7 mouse cellular contexts compared by ENCODE assay signal in genomic region chr12:54694847-54695510, GRCm38 (mm10). TPM values are rescaled to one million over a fixed set of nuclear protein-coding genes. Genes with fewer than 3 reads are reported as not detected.
DNase-seq lines count a peak whose midpoint lies in the region; ATAC-seq lines count a peak whose summit lies in the region.

No protein-coding gene starts in this region.

- H3K27me3 ChIP-seq in megakaryocyte, embryonic 14.5 days (replicated peaks), result no peaks in the 10 kb centered on the region
- no peaks in the 10 kb centered on the region; the same call in 1 of the 2 replicates for H3K27me3 ChIP-seq in forebrain, embryonic 12.5 days
- no peaks in the 10 kb centered on the region for H3K27me3 ChIP-seq in limb, embryonic 12.5 days
- H3K27me3 ChIP-seq in stomach, embryonic 14.5 days (ENCODE audit: control insufficient read depth, insufficient read depth, low read length), result no peaks in the 10 kb centered on the region

- H3K36me3 ChIP-seq in megakaryocyte, embryonic 14.5 days (replicated peaks; ENCODE audit: low read length), result peaks cover 31% of the 10 kb centered on the region
- peaks cover 20% of the 10 kb centered on the region for H3K36me3 ChIP-seq in forebrain, embryonic 12.5 days (replicated peaks)
- H3K36me3 ChIP-seq in limb, embryonic 12.5 days, result peaks cover 26% of the 10 kb centered on the region; the same call in 1 of the 2 replicates
- H3K36me3 ChIP-seq in stomach, embryonic 14.5 days (ENCODE audit: control insufficient read depth, insufficient read depth, low read length), result peaks cover 6% of the 10 kb centered on the region

- H3K4me1 ChIP-seq in megakaryocyte, embryonic 14.5 days, result peaks cover 45% of the 10 kb centered on the region
- peaks cover 13% of the 10 kb centered on the region for H3K4me1 ChIP-seq in forebrain, embryonic 12.5 days
- H3K4me1 ChIP-seq in limb, embryonic 12.5 days (replicated peaks), result peaks cover 3% of the 10 kb centered on the region; the same call in 1 of the 2 replicates
- no peaks in the 10 kb centered on the region for H3K4me1 ChIP-seq in stomach, embryonic 14.5 days (ENCODE audit: control insufficient read depth, insufficient read depth, low read length)

- no peaks in the 10 kb centered on the region for H3K9me3 ChIP-seq in megakaryocyte, embryonic 14.5 days
- no peaks in the 10 kb centered on the region for H3K9me3 ChIP-seq in forebrain, embryonic 12.5 days
- H3K9me3 ChIP-seq in limb, embryonic 12.5 days, result no peaks in the 10 kb centered on the region
- H3K9me3 ChIP-seq in stomach, embryonic 14.5 days (ENCODE audit: control insufficient read depth, low read depth, low read length), result no peaks in the 10 kb centered on the region

- H3K27ac ChIP-seq in forebrain, embryonic 12.5 days, result peak overlapping the region; percentile 97
- peak overlapping the region; percentile 92 for H3K27ac ChIP-seq in limb, embryonic 12.5 days
- peak overlapping the region; percentile 95 for H3K27ac ChIP-seq in stomach, embryonic 14.5 days (ENCODE audit: low read length)

- no peak for DNase-seq in thymus, postnatal 36 days

- H3K4me3 ChIP-seq in megakaryocyte, embryonic 14.5 days (replicated peaks), result peak overlapping the region; percentile 100
- H3K4me3 ChIP-seq in forebrain, embryonic 12.5 days (replicated peaks), result peak overlapping the region; percentile 78
- peak overlapping the region; percentile 81 for H3K4me3 ChIP-seq in limb, embryonic 12.5 days (replicated peaks)
- H3K4me3 ChIP-seq in stomach, embryonic 14.5 days (ENCODE audit: low read depth, low read length), result peak overlapping the region; percentile 79

- 40% methylated on average over 12 of the region's 12 CpGs for WGBS in forebrain, embryonic 12.5 days
- 42% methylated on average over 12 of the region's 12 CpGs for WGBS in limb, embryonic 12.5 days
- 39% methylated on average over 12 of the region's 12 CpGs for WGBS in stomach, embryonic 14.5 days

- H3K4me2 ChIP-seq in forebrain, embryonic 12.5 days, result peak overlapping the region; percentile 65
- peak overlapping the region; percentile 71 for H3K4me2 ChIP-seq in limb, embryonic 12.5 days
- peak overlapping the region; percentile 81 for H3K4me2 ChIP-seq in stomach, embryonic 14.5 days (replicated peaks; ENCODE audit: low read depth, low read length)

- H3K9ac ChIP-seq in forebrain, embryonic 12.5 days, result peak overlapping the region; percentile 87
- H3K9ac ChIP-seq in limb, embryonic 12.5 days (replicated peaks), result peak overlapping the region; percentile 87
- H3K9ac ChIP-seq in stomach, embryonic 14.5 days (replicated peaks; ENCODE audit: low read depth, low read length), result peak overlapping the region; percentile 77

- ATAC-seq in megakaryocyte, adult 5-6 weeks (ENCODE audit: poor library complexity, severe bottlenecking), result no peak
- no peak for ATAC-seq in forebrain, embryonic 12.5 days (ENCODE audit: low FRiP score)
- no peak for ATAC-seq in limb, embryonic 12.5 days (ENCODE audit: insufficient number of reproducible peaks, insufficient read depth, low FRiP score, low TSS enrichment, low read depth)
- no peak for ATAC-seq in stomach, embryonic 14.5 days (ENCODE audit: insufficient number of reproducible peaks, insufficient read depth, low FRiP score, low read depth)
- ATAC-seq in inflammation-experienced regulatory T-cells, adult 6 months, result no peak

RNA-seq across cellular contexts. Expression of gene Eapp, which starts 0.7 kb away (rescaled TPM):
- polyA plus RNA-seq in megakaryocyte, embryonic 14.5 days (2012; ENCODE audit: insufficient read depth, low replicate concordance), result 57.8 TPM in 1 of 2 replicates, not detected in the other
- 48.6 and 68.4 TPM in 2 replicates for total RNA-seq in megakaryocyte, adult 5-6 weeks (2015)
- total RNA-seq in megakaryocyte, adult 5-6 weeks (2017), result 71.0 and 86.9 TPM in 2 replicates
- polyA plus RNA-seq in forebrain, embryonic 12.5 days (2016; fragmentation: Nextera tagmentation; extraction: Ambion mirVana), result 77.3 and 83.5 TPM in 2 replicates
- 63.0 and 73.3 TPM in 2 replicates for polyA plus RNA-seq in limb, embryonic 12.5 days (2016; fragmentation: Nextera tagmentation; extraction: Ambion mirVana)
- 66.5 and 70.9 TPM in 2 replicates for polyA plus RNA-seq in stomach, embryonic 14.5 days (2014; fragmentation: Nextera tagmentation; extraction: Ambion mirVana)
- 100 to 1,000 TPM; 126 to 159 (median 145) TPM for polyA plus RNA-seq in inflammation-experienced regulatory T-cells, adult 6 months (2017; shearing (Covaris generic))

RNA-seq across cellular contexts. Expression of gene Sptssa, which starts 38.6 kb away (rescaled TPM):
- polyA plus RNA-seq in megakaryocyte, embryonic 14.5 days (2012; ENCODE audit: insufficient read depth, low replicate concordance), result 2.2 and 8.8 TPM in 2 replicates
- 200 and 220 TPM in 2 replicates for total RNA-seq in megakaryocyte, adult 5-6 weeks (2015)
- 141 and 153 TPM in 2 replicates for total RNA-seq in megakaryocyte, adult 5-6 weeks (2017)
- polyA plus RNA-seq in forebrain, embryonic 12.5 days (2016; fragmentation: Nextera tagmentation; extraction: Ambion mirVana), result 164 and 171 TPM in 2 replicates
- polyA plus RNA-seq in limb, embryonic 12.5 days (2016; fragmentation: Nextera tagmentation; extraction: Ambion mirVana), result 200 and 201 TPM in 2 replicates
- polyA plus RNA-seq in stomach, embryonic 14.5 days (2014; fragmentation: Nextera tagmentation; extraction: Ambion mirVana), result 235 and 238 TPM in 2 replicates
- 100 to 1,000 TPM; 190 to 247 (median 231) TPM for polyA plus RNA-seq in inflammation-experienced regulatory T-cells, adult 6 months (2017; shearing (Covaris generic))

Comparison
In these comparisons a context has a peak if more than half of its experiments do, and no peak if none do; other contexts are left out.
1. RNA of gene Sptssa, which starts 38.6 kb away (polyA plus RNA-seq): 235 to 238 TPM in stomach, embryonic 14.5 days, 190 to 247 TPM in inflammation-experienced regulatory T-cells, adult 6 months, 200 to 201 TPM in limb, embryonic 12.5 days and 164 to 171 TPM in forebrain, embryonic 12.5 days; 2.2 to 8.8 TPM in megakaryocyte, embryonic 14.5 days; every median in the first group is over 10 times any median in the second.
2. Peak in every context shown above with its lines, with median percentiles within 50 percentile points of each other: H3K4me3 ChIP-seq, H3K27ac ChIP-seq, H3K4me2 ChIP-seq and H3K9ac ChIP-seq.